Mouse (Mus musculus): ENCODE data around the gene Aass. TPM values are rescaled to one million over a fixed set of nuclear protein-coding genes. Genes with fewer than 3 reads are reported as not detected.

Gene Aass
- polyA plus RNA-seq (2012; rRNA removed), result 0.30 and 0.41 TPM in 2 replicates

GRCm38 (mm10) chr6:23132573-23133181 is at the start of gene Aass:
Gene Aass (minus strand): TSS chr6:23132986.

Other genes with a start within 250 kb of the Aass start
- gene Fezf1, start 115.4 kb upstream of the Aass start, polyA plus RNA-seq (2012; rRNA removed), result 5.5 and 7.4 TPM in 2 replicates